Mouse (Mus musculus) megakaryocyte-erythroid progenitor cell, adult 5 weeks (primary cell): ENCODE results near the gene Prox2. TPM values are rescaled to one million over a fixed set of nuclear protein-coding genes. Genes with fewer than 3 reads are reported as not detected.

Experiments used
- polyA plus RNA-seq: library from polyadenylated mRNA; stranded (reverse); fragments of >175 nt; gene quantifications from 2 replicates; pipeline ENCODE4 v1.2.3, GENCODE M21; 2012

Prox2 gene
- polyA plus RNA-seq = 1.6 and 1.9 TPM in 2 replicates

DNA sequence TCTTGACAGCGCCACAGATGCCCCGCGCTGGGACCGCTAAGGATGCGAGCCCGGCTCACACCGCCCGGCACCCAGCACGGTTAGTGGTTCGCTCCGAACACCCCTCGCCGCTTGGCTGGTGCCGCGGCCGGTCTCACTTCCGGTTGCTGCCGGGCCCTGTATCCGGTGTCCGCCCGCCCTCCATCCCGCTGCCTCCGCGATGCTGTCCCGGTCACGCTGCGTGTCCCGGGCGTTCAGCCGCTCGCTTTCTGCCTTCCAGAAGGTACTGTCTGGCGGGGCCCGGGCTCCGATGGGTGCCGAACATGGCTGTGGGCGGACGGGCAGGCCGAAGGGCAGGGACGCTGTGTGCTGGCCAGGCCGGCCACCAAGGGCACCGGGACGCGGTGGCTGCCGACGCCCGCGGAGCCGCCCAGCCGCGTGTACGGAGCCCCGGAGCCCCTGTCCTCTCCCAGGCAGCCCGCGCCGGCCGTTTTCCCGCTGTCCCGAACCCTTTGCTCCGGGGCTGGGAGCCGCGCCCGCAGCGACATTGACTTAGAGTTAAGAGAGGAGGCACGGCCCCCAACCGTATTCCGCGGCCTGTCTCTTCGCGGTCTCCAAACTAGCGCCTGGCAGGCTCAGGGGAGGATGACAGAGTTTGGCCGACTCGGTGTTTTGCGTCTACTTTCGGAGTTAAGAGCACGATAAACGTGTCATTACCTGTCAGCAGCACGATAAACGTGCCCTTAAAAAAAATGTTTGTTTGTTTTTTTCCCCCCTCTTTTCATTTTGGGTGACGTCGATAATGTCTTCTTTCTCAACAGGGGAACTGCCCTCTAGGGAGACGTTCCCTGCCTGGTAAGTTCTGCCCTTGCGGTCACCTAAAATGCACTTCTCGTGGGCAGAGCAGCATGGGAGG lies at the start of gene Prox2, which contains the start of gene Dlst:
Prox2 (minus strand) TSS at position 62 of the 895 bp plus-strand sequence.
Dlst (plus strand) TSS at position 136 of the 895 bp plus-strand sequence.

GRCm38 (mm10) chr12:85151002-85151774 lies 40.6 kb upstream of the Prox2 start, which contains the start of gene Rps6kl1:
Gene Rps6kl1 (minus strand): TSS chr12:85151264.

Other genes with a start within 250 kb of the Prox2 start
- gene Ltbp2, start 234.2 kb downstream of the Prox2 start, polyA plus RNA-seq = 0.12 TPM in 1 of 2 replicates, not detected in the other
- gene Fcf1, start 139.9 kb downstream of the Prox2 start, polyA plus RNA-seq = 13.0 and 18.4 TPM in 2 replicates
- gene Arel1, start 139.9 kb downstream of the Prox2 start, polyA plus RNA-seq = 3.2 and 3.4 TPM in 2 replicates
- gene Ylpm1, start 114.4 kb downstream of the Prox2 start, polyA plus RNA-seq = 34.4 and 42.6 TPM in 2 replicates
- 494 and 513 TPM in 2 replicates for gene Dlst, start 74 bp upstream of the Prox2 start, polyA plus RNA-seq
- 0.27 and 0.35 TPM in 2 replicates for gene Rps6kl1, start 40.5 kb upstream of the Prox2 start, polyA plus RNA-seq
- gene Pgf, start 67.0 kb upstream of the Prox2 start, polyA plus RNA-seq = 0.32 and 0.35 TPM in 2 replicates
- gene Eif2b2, start 108.7 kb upstream of the Prox2 start, polyA plus RNA-seq = 234 and 376 TPM in 2 replicates
- 0.48 and 0.49 TPM in 2 replicates for gene Mlh3, start 159.8 kb upstream of the Prox2 start, polyA plus RNA-seq
- 39.7 and 46.6 TPM in 2 replicates for gene Acyp1, start 177.7 kb upstream of the Prox2 start, polyA plus RNA-seq
- 0.02 and 0.04 TPM in 2 replicates for gene Zc2hc1c, start 177.8 kb upstream of the Prox2 start, polyA plus RNA-seq
- gene Nek9, start 228.6 kb upstream of the Prox2 start, polyA plus RNA-seq = 9.7 and 12.2 TPM in 2 replicates